Mouse (Mus musculus) limb, embryonic 14.5 days (tissue): ENCODE measurements around the gene Lgals2. TPM values are rescaled to one million over a fixed set of nuclear protein-coding genes. Genes with fewer than 3 reads are reported as not detected.

Experiments used
- ATAC-seq: fragments of 200-750 bp; cut with Nextera tagmentation; 2 replicates; pipeline ENCODE4 v1.8.0; 2017; ENCODE audit warnings: low read depth, moderate number of reproducible peaks, moderate TSS enrichment; ENCODE audit not compliant: low FRiP score
- DNase-seq: peaks from one replicate; pipeline ENCODE4 v3.0.0-alpha.2; 2015; ENCODE audit warnings: low spot score
- H3K27ac ChIP-seq: fragments of 300-500 bp; sonication (generic); replicated peaks from 2 replicates; pipeline ENCODE4 v1.5.1; 2014; ENCODE audit warnings: low read depth, mild to moderate bottlenecking, low read length, moderate library complexity, mixed read lengths
- H3K27me3 ChIP-seq: fragments of 300-500 bp; sonication (generic); 2 replicates; pipeline ENCODE4 v1.6.1; 2014; ENCODE audit warnings: low read length, mixed read lengths; ENCODE audit not compliant: control insufficient read depth, insufficient read depth
- H3K36me3 ChIP-seq: fragments of 300-500 bp; sonication (generic); 2 replicates; pipeline ENCODE4 v1.6.1; 2014; ENCODE audit warnings: mild to moderate bottlenecking, low read length, moderate library complexity, mixed read lengths; ENCODE audit not compliant: control insufficient read depth, insufficient read depth
- H3K4me1 ChIP-seq: fragments of 300-500 bp; sonication (generic); 2 replicates; pipeline ENCODE4 v1.6.1; 2014; ENCODE audit warnings: antibody characterized with exemption, low read length, mixed read lengths; ENCODE audit not compliant: control insufficient read depth, insufficient read depth
- H3K4me2 ChIP-seq: fragments of 300-500 bp; sonication (generic); replicated peaks from 2 replicates; pipeline ENCODE4 v1.6.1; 2014; ENCODE audit warnings: low read depth, mild to moderate bottlenecking, low read length, moderate library complexity; ENCODE audit not compliant: severe bottlenecking
- H3K4me3 ChIP-seq: fragments of 300-500 bp; sonication (generic); replicated peaks from 2 replicates; pipeline ENCODE4 v1.5.1; 2014; ENCODE audit warnings: low read length
- H3K9ac ChIP-seq: fragments of 300-500 bp; sonication (generic); 2 replicates; pipeline ENCODE4 v1.6.1; 2014; ENCODE audit warnings: mild to moderate bottlenecking, low read depth, low read length, moderate library complexity; ENCODE audit not compliant: severe bottlenecking
- H3K9me3 ChIP-seq: fragments of 300-500 bp; sonication (generic); 2 replicates; pipeline ENCODE4 v1.6.1; 2016; ENCODE audit warnings: low read length; ENCODE audit not compliant: control insufficient read depth
- POLR2A ChIP-seq: fragments of 200-500 bp; IDR thresholded peaks from 2 replicates; pipeline ENCODE4 v1.8.0; 2012; ENCODE audit warnings: inconsistent platforms, mild to moderate bottlenecking, moderate library complexity, borderline replicate concordance; ENCODE audit not compliant: insufficient read depth, insufficient read length; ENCODE audit errors: extremely low read depth
- WGBS: fragments of 180-500 bp; shearing (Covaris S2); extraction: QIAGEN DNeasy Blood & Tissue Kit; methylation state at CpG from one replicate; pipeline ENCODE4 v1.1.7; 2014; 5-methylcytosine and 5-hydroxymethylcytosine counted together
- polyA plus RNA-seq, 2 experiments: library from polyadenylated mRNA; depleted of rRNA in 1 of 2; stranded (reverse) in 1 of 2; unstranded in 1 of 2; fragments of >200 nt; fragmentation: Nextera tagmentation in 1 of 2; extraction: Ambion mirVana in 1 of 2; gene quantifications; 2 replicates each; pipeline versions ENCODE4 v1.2.1 to v1.2.3; 2012 to 2014

The Lgals2 gene
- polyA plus RNA-seq, 2 experiments = 0.58 to 0.65 TPM

- WGBS = 40% methylated on average over 8 of the region's 8 CpGs
- no peak for DNase-seq
- Histone ChIP-seq H3K27me3 (no peaks in the 10 kb centered on the region), H3K4me2 (no peak overlapping the region), H3K4me1 (peaks cover 59% of the 10 kb centered on the region), H3K9ac (no peak overlapping the region), H3K36me3 (no peaks in the 10 kb centered on the region), H3K4me3 (no peak overlapping the region), H3K27ac (peak overlapping the region; percentile 48; the same call in 1 of the 2 replicates), H3K9me3 (no peaks in the 10 kb centered on the region)
- TF ChIP-seq POLR2A = no peak
- no peak for ATAC-seq
Observed at GRCm38 (mm10) chr15:78836086-78836621, 19.2 kb downstream of the Lgals2 start.

GRCm38 (mm10) chr15:78835200-78836085 lies 19.9 kb downstream of the Lgals2 start:
- H3K36me3 ChIP-seq = no peaks in the 10 kb centered on the region
- H3K27ac ChIP-seq = peak overlapping the region; percentile 38; the same call in 1 of the 2 replicates
- H3K4me1 ChIP-seq = peaks cover 58% of the 10 kb centered on the region
- no peak overlapping the region for H3K4me2 ChIP-seq
- WGBS = 26% methylated on average over 10 of the region's 12 CpGs
- no peaks in the 10 kb centered on the region for H3K27me3 ChIP-seq
- TF ChIP-seq POLR2A = no peak
- H3K4me3 ChIP-seq = no peak overlapping the region
- DNase-seq (no peak), ATAC-seq (no peak)
- H3K9me3 ChIP-seq = no peaks in the 10 kb centered on the region
- no peak overlapping the region for H3K9ac ChIP-seq

GRCm38 (mm10) chr15:78834233-78835005 lies 20.9 kb downstream of the Lgals2 start:
- Histone ChIP-seq H3K9ac (no peak overlapping the region), H3K27ac (0 out of 2 replicates have a peak overlapping the region, but pooled peaks have one; percentile 38), H3K27me3 (no peaks in the 10 kb centered on the region), H3K36me3 (no peaks in the 10 kb centered on the region), H3K4me1 (peaks cover 48% of the 10 kb centered on the region), H3K4me2 (no peak overlapping the region), H3K4me3 (no peak overlapping the region), H3K9me3 (no peaks in the 10 kb centered on the region)
- ATAC-seq = no peak
- no peak for DNase-seq
- no peak for TF ChIP-seq POLR2A
- 29% methylated on average over 10 of the region's 10 CpGs for WGBS

DNA sequence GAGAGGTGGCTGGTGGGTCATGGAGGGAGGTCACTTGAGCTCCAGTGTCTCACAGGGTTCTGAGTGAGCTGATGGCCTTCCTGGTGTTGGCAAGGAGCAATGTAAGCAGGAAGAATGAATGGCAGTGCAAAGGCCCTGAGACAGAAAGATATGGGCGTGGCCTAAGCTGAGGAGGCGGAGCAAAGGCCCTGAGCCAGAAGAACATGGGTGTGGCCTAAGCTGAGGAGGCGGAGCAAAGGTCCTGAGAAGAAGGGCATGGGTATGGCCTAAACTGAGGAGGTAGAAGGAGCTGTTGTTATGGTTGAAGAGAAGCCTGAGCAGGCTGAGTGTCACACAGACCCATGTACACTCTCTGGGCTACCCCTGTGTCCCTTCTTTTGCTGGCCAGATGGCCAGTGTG lies 21.7 kb downstream of the Lgals2 start:
- Histone ChIP-seq H3K9ac (no peak overlapping the region), H3K4me2 (no peak overlapping the region), H3K9me3 (no peaks in the 10 kb centered on the region), H3K27ac (0 out of 2 replicates have a peak overlapping the region, but pooled peaks have one; percentile 19), H3K4me1 (peaks cover 46% of the 10 kb centered on the region), H3K36me3 (no peaks in the 10 kb centered on the region), H3K4me3 (no peak overlapping the region), H3K27me3 (no peaks in the 10 kb centered on the region)
- no peak for TF ChIP-seq POLR2A
- DNase-seq (no peak), ATAC-seq (no peak)
- WGBS = 93% methylated on average over 3 of the region's 3 CpGs

DNA sequence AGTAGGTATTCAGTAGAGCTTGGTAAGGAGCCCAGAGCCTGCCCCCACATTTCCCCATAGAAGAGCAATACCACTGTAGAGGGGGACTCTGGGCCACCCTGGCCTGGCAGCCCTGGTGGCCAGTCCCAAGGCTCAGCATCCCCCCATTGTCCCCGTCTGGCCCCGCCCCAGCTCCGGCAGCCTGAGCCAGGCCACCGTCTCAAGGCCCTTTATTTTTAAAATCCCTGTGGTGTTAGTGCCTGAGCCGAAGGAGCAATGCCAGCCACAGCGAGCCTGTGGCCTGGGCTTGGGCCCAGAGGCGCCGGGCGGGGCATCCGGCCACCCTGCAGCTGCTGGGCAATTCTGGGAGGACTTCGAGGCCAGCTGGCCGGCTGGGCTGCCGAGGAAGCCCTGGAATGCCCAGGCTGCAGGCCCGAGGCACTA lies 22.6 kb downstream of the Lgals2 start:
- WGBS = 7% methylated on average over 14 of the region's 14 CpGs
- Histone ChIP-seq H3K4me3 (no peak overlapping the region), H3K36me3 (no peaks in the 10 kb centered on the region), H3K4me2 (peak overlapping the region; percentile 10; the same call in 1 of the 2 replicates), H3K27ac (peak overlapping the region; percentile 65; the same call in 1 of the 2 replicates), H3K9ac (0 out of 2 replicates have a peak overlapping the region, but pooled peaks have one; percentile 25), H3K4me1 (peaks cover 46% of the 10 kb centered on the region), H3K9me3 (no peaks in the 10 kb centered on the region), H3K27me3 (no peaks in the 10 kb centered on the region)
- ATAC-seq (peak; percentile 48; the same call in 1 of the 2 replicates), DNase-seq (peak; percentile 59)
- no peak for TF ChIP-seq POLR2A
